Mouse (Mus musculus): ENCODE data around the gene Fry.

Gene Fry

GRCm38 (mm10) chr5:150173869-150174268, 55.4 kb downstream of the Fry start:
- no peak for DNase-seq (ENCODE audit: low spot score in 2 of 2)

GRCm38 (mm10) chr5:150174950-150175349, 56.5 kb downstream of the Fry start:
- DNase-seq (ENCODE audit: low spot score in 2 of 2) = no peak

- DNase-seq (ENCODE audit: low spot score in 2 of 2) = no peak
These were observed 58.0 kb downstream of the Fry start for GRCm38 (mm10) chr5:150176251-150177015.

- no peak for DNase-seq (ENCODE audit: low spot score in 2 of 2)
These were observed 59.3 kb downstream of the Fry start for GRCm38 (mm10) chr5:150177757-150178156.

- no peak for DNase-seq (ENCODE audit: low spot score in 2 of 2)
These were observed 59.9 kb downstream of the Fry start for GRCm38 (mm10) chr5:150178194-150178801.

GRCm38 (mm10) chr5:150180985-150181607, 62.7 kb downstream of the Fry start:
- no peak for DNase-seq (ENCODE audit: low spot score in 2 of 2)

GRCm38 (mm10) chr5:150184959-150185358, 66.5 kb downstream of the Fry start:
- DNase-seq (ENCODE audit: low spot score in 2 of 2) = no peak

GRCm38 (mm10) chr5:150186121-150186520, 67.7 kb downstream of the Fry start:
- no peak for DNase-seq (ENCODE audit: low spot score in 2 of 2)

- no peak for DNase-seq (ENCODE audit: low spot score in 2 of 2)
These were observed 68.2 kb downstream of the Fry start for GRCm38 (mm10) chr5:150186676-150187075.

GRCm38 (mm10) chr5:150188031-150188430, 69.6 kb downstream of the Fry start:
- DNase-seq (ENCODE audit: low spot score in 2 of 2) = no peak

- no peak for DNase-seq (ENCODE audit: low spot score in 2 of 2)
These were observed 72.3 kb downstream of the Fry start for GRCm38 (mm10) chr5:150190454-150191358.

- DNase-seq (ENCODE audit: low spot score in 2 of 2) = peak; percentile 38 to 67
These were observed 77.2 kb downstream of the Fry start for GRCm38 (mm10) chr5:150195514-150196210.

- no peak for DNase-seq (ENCODE audit: low spot score in 2 of 2)
These were observed 77.8 kb downstream of the Fry start for GRCm38 (mm10) chr5:150196211-150196585.

GRCm38 (mm10) chr5:150196881-150197311, 78.5 kb downstream of the Fry start:
- no peak for DNase-seq (ENCODE audit: low spot score in 2 of 2)

- DNase-seq (ENCODE audit: low spot score in 2 of 2) = no peak
These were observed 88.3 kb downstream of the Fry start for GRCm38 (mm10) chr5:150206749-150207148.

- no peak for DNase-seq (ENCODE audit: low spot score in 2 of 2)
These were observed 89.2 kb downstream of the Fry start for GRCm38 (mm10) chr5:150207596-150207995.

- no peak for DNase-seq (ENCODE audit: low spot score in 2 of 2)
These were observed 89.6 kb downstream of the Fry start for GRCm38 (mm10) chr5:150208009-150208408.

- no peak for DNase-seq (ENCODE audit: low spot score in 2 of 2)
These were observed 95.6 kb downstream of the Fry start for GRCm38 (mm10) chr5:150214081-150214480.

- no peak for DNase-seq (ENCODE audit: low spot score in 2 of 2)
These were observed 97.6 kb downstream of the Fry start for GRCm38 (mm10) chr5:150216066-150216465.

- DNase-seq (ENCODE audit: low spot score in 2 of 2) = no peak
These were observed 101.0 kb downstream of the Fry start for GRCm38 (mm10) chr5:150219457-150219856.

- DNase-seq (ENCODE audit: low spot score in 2 of 2) = no peak
These were observed 101.9 kb downstream of the Fry start for GRCm38 (mm10) chr5:150220333-150220732.
